Mouse (Mus musculus) embryonic fibroblast, embryonic 13.5 days (primary cell): ENCODE results near the gene Arnt2.

Experiments
- CTCF ChIP-seq: IDR thresholded peaks from 2 replicates; pipeline ENCODE4 v1.5.1; 2011; ENCODE audit warnings: mild to moderate bottlenecking, control low read depth, low read length, moderate library complexity, borderline replicate concordance; ENCODE audit not compliant: insufficient read depth
- POLR2A ChIP-seq: IDR thresholded peaks from 2 replicates; pipeline ENCODE4 v1.6.1; 2011; ENCODE audit warnings: low read depth, mild to moderate bottlenecking, control low read depth, low read length, moderate library complexity

DNA sequence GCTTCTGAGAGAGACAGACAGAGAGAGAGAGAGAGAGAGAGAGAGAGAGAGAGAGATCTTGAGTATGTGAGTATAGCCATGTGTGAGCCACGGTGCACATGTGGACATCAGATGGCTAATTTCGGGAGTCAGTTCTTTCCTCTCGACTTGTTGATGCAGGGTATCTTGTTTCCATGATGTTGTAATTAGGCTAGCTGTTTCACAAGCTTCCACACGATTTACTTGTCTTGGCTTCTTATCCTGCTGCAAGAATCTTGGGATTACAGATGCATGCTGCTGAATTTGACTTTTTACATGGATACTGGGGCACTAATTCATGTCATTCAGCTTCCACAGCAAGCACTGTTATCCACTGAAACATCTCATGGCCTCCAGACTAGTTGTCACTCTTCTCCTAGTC is 178.6 kb downstream of the Arnt2 start:
- TF ChIP-seq CTCF = no peak
- no peak for TF ChIP-seq POLR2A
